Mouse (Mus musculus) heart, adult 11 months (tissue): ENCODE results near the gene Pnpo.

Experiments
- DNase-seq: peaks from one replicate; pipeline ENCODE4 v3.0.0; 2022

Gene Pnpo

GRCm38 (mm10) chr11:96902639-96903635 is 40.8 kb downstream of the Pnpo start:
- peak; percentile 88 for DNase-seq

GRCm38 (mm10) chr11:96901332-96901731 is 42.5 kb downstream of the Pnpo start:
- DNase-seq = peak; percentile 81

GRCm38 (mm10) chr11:96899449-96900306 is 44.1 kb downstream of the Pnpo start:
- peak; percentile 90 for DNase-seq

GRCm38 (mm10) chr11:96895886-96896285 is 47.9 kb downstream of the Pnpo start:
- DNase-seq = no peak

- DNase-seq = peak; percentile 87
Observed at GRCm38 (mm10) chr11:96893203-96893842, 50.5 kb downstream of the Pnpo start.

GRCm38 (mm10) chr11:96891784-96892527 is 51.8 kb downstream of the Pnpo start:
- peak; percentile 87 for DNase-seq
